Mouse (Mus musculus): ENCODE results near the gene A630001G21Rik. TPM values are rescaled to one million over a fixed set of nuclear protein-coding genes. Genes with fewer than 3 reads are reported as not detected.

The A630001G21Rik gene
- polyA plus RNA-seq, 1 experiment: 0.02 TPM

GRCm38 (mm10) chr1:85775136-85775535 is 3.3 kb downstream of the A630001G21Rik start:
- Histone ChIP-seq H3K4me3 (no peak overlapping the region), H3K36me3 (ENCODE audit: control insufficient read depth, insufficient read depth) (no peaks in the 10 kb centered on the region), H3K4me2 (ENCODE audit: low read depth) (no peak overlapping the region), H3K79me2 (ENCODE audit: control insufficient read depth, insufficient read depth) (no peaks in the 10 kb centered on the region), H3K27me3 (ENCODE audit: control insufficient read depth, insufficient read depth, insufficient read length) (no peaks in the 10 kb centered on the region), H3ac (ENCODE audit: control insufficient read depth, insufficient read length) (no peak overlapping the region)
- no peak for TF ChIP-seq REST (IDR thresholded peaks at IDR 0.05; ENCODE audit: insufficient read depth, insufficient read length)
- no peak for TF ChIP-seq MYOD1 (IDR thresholded peaks at IDR 0.05; ENCODE audit: control insufficient read depth in 1 of 3, insufficient read length in 2 of 3, low read depth in 2 of 3)
- TF ChIP-seq POLR2A (IDR thresholded peaks at IDR 0.05; ENCODE audit: insufficient read length, low read depth): no peak
- TF ChIP-seq E2F4 (IDR thresholded peaks at IDR 0.05; ENCODE audit: insufficient read depth): no peak
- TF ChIP-seq MYOG (IDR thresholded peaks at IDR 0.05; ENCODE audit: control insufficient read depth in 1 of 3, insufficient read depth in 1 of 3, insufficient read length in 2 of 3, low read depth in 2 of 3): no peak
- TF ChIP-seq POLR2AphosphoS2 (IDR thresholded peaks at IDR 0.05; ENCODE audit: insufficient read length, low read depth): no peak
- no peak for TF ChIP-seq USF1 (IDR thresholded peaks at IDR 0.05; ENCODE audit: low read depth)
- TF ChIP-seq TCF12 (IDR thresholded peaks at IDR 0.05; ENCODE audit: insufficient read depth, poor library complexity, severe bottlenecking): no peak
- no peak for TF ChIP-seq TCF3 (IDR thresholded peaks at IDR 0.05; ENCODE audit: insufficient read length, low read depth)
- no peak for TF ChIP-seq SRF (IDR thresholded peaks at IDR 0.05; ENCODE audit: control insufficient read depth, insufficient read length, low read depth)
- no peak for TF ChIP-seq CEBPB (IDR thresholded peaks at IDR 0.05; ENCODE audit: insufficient read depth, poor library complexity, severe bottlenecking)

GRCm38 (mm10) chr1:85771976-85772375 is 6.5 kb downstream of the A630001G21Rik start:
- Histone ChIP-seq H3K79me2 (ENCODE audit: control insufficient read depth, insufficient read depth) (no peaks in the 10 kb centered on the region), H3ac (ENCODE audit: control insufficient read depth, insufficient read length) (no peak overlapping the region), H3K27me3 (ENCODE audit: control insufficient read depth, insufficient read depth, insufficient read length) (no peaks in the 10 kb centered on the region), H3K4me2 (ENCODE audit: low read depth) (no peak overlapping the region), H3K4me3 (no peak overlapping the region), H3K36me3 (ENCODE audit: control insufficient read depth, insufficient read depth) (no peaks in the 10 kb centered on the region)
- TF ChIP-seq SRF (IDR thresholded peaks at IDR 0.05; ENCODE audit: control insufficient read depth, insufficient read length, low read depth) (no peak), MAX (IDR thresholded peaks at IDR 0.05; ENCODE audit: low read depth) (no peak), TCF3 (IDR thresholded peaks at IDR 0.05; ENCODE audit: insufficient read length, low read depth) (no peak), POLR2AphosphoS2 (IDR thresholded peaks at IDR 0.05; ENCODE audit: insufficient read length, low read depth) (no peak), POLR2A (IDR thresholded peaks at IDR 0.05; ENCODE audit: insufficient read length, low read depth) (no peak), TCF12 (IDR thresholded peaks at IDR 0.05; ENCODE audit: insufficient read depth, poor library complexity, severe bottlenecking) (no peak), USF1 (IDR thresholded peaks at IDR 0.05; ENCODE audit: low read depth) (no peak), MYOG (IDR thresholded peaks at IDR 0.05; ENCODE audit: control insufficient read depth in 1 of 3, insufficient read depth in 1 of 3, insufficient read length in 2 of 3, low read depth in 2 of 3) (no peak), CEBPB (IDR thresholded peaks at IDR 0.05; ENCODE audit: insufficient read depth, poor library complexity, severe bottlenecking) (no peak), MYOD1 (IDR thresholded peaks at IDR 0.05; ENCODE audit: control insufficient read depth in 1 of 3, insufficient read length in 2 of 3, low read depth in 2 of 3) (no peak), REST (IDR thresholded peaks at IDR 0.05; ENCODE audit: insufficient read depth, insufficient read length) (no peak), E2F4 (IDR thresholded peaks at IDR 0.05; ENCODE audit: insufficient read depth) (no peak)

GRCm38 (mm10) chr1:85767754-85768153 is 10.7 kb downstream of the A630001G21Rik start:
- Histone ChIP-seq H3K4me3 (no peak overlapping the region), H3K27me3 (ENCODE audit: control insufficient read depth, insufficient read depth, insufficient read length) (no peaks in the 10 kb centered on the region), H3K79me2 (ENCODE audit: control insufficient read depth, insufficient read depth) (no peaks in the 10 kb centered on the region), H3K4me2 (ENCODE audit: low read depth) (no peak overlapping the region), H3ac (ENCODE audit: control insufficient read depth, insufficient read length) (no peak overlapping the region), H3K36me3 (ENCODE audit: control insufficient read depth, insufficient read depth) (no peaks in the 10 kb centered on the region)
- TF ChIP-seq POLR2AphosphoS2 (IDR thresholded peaks at IDR 0.05; ENCODE audit: insufficient read length, low read depth) (no peak), MAX (IDR thresholded peaks at IDR 0.05; ENCODE audit: low read depth) (no peak), SRF (IDR thresholded peaks at IDR 0.05; ENCODE audit: control insufficient read depth, insufficient read length, low read depth) (no peak), TCF12 (IDR thresholded peaks at IDR 0.05; ENCODE audit: insufficient read depth, poor library complexity, severe bottlenecking) (no peak), USF1 (IDR thresholded peaks at IDR 0.05; ENCODE audit: low read depth) (no peak), TCF3 (IDR thresholded peaks at IDR 0.05; ENCODE audit: insufficient read length, low read depth) (no peak), MYOD1 (IDR thresholded peaks at IDR 0.05; ENCODE audit: control insufficient read depth in 1 of 3, insufficient read length in 2 of 3, low read depth in 2 of 3) (no peak), MYOG (IDR thresholded peaks at IDR 0.05; ENCODE audit: control insufficient read depth in 1 of 3, insufficient read depth in 1 of 3, insufficient read length in 2 of 3, low read depth in 2 of 3) (no peak), E2F4 (IDR thresholded peaks at IDR 0.05; ENCODE audit: insufficient read depth) (no peak), REST (IDR thresholded peaks at IDR 0.05; ENCODE audit: insufficient read depth, insufficient read length) (no peak), POLR2A (IDR thresholded peaks at IDR 0.05; ENCODE audit: insufficient read length, low read depth) (no peak), CEBPB (IDR thresholded peaks at IDR 0.05; ENCODE audit: insufficient read depth, poor library complexity, severe bottlenecking) (no peak)

GRCm38 (mm10) chr1:85766120-85766519 is 12.3 kb downstream of the A630001G21Rik start:
- H3K36me3 ChIP-seq (ENCODE audit: control insufficient read depth, insufficient read depth): no peaks in the 10 kb centered on the region
- no peaks in the 10 kb centered on the region for H3K79me2 ChIP-seq (ENCODE audit: control insufficient read depth, insufficient read depth)
- peak in 1 of 3 experiments; percentile 71 for TF ChIP-seq MYOD1 (IDR thresholded peaks at IDR 0.05; ENCODE audit: control insufficient read depth in 1 of 3, insufficient read length in 2 of 3, low read depth in 2 of 3)
- no peak for TF ChIP-seq TCF3 (IDR thresholded peaks at IDR 0.05; ENCODE audit: insufficient read length, low read depth)
- TF ChIP-seq POLR2AphosphoS2 (IDR thresholded peaks at IDR 0.05; ENCODE audit: insufficient read length, low read depth): no peak
- peak in 2 of 3 experiments; percentile 51 to 83 for TF ChIP-seq MYOG (IDR thresholded peaks at IDR 0.05; ENCODE audit: control insufficient read depth in 1 of 3, insufficient read depth in 1 of 3, insufficient read length in 2 of 3, low read depth in 2 of 3)
- TF ChIP-seq MAX (IDR thresholded peaks at IDR 0.05; ENCODE audit: low read depth): no peak
- TF ChIP-seq USF1 (IDR thresholded peaks at IDR 0.05; ENCODE audit: low read depth): no peak
- no peak for TF ChIP-seq POLR2A (IDR thresholded peaks at IDR 0.05; ENCODE audit: insufficient read length, low read depth)
- no peak overlapping the region for H3ac ChIP-seq (ENCODE audit: control insufficient read depth, insufficient read length)
- H3K4me3 ChIP-seq: no peak overlapping the region
- no peak overlapping the region for H3K4me2 ChIP-seq (ENCODE audit: low read depth)
- H3K27me3 ChIP-seq (ENCODE audit: control insufficient read depth, insufficient read depth, insufficient read length): no peaks in the 10 kb centered on the region

All from myocyte (in vitro differentiated cells).